Mouse (Mus musculus): ENCODE measurements around the gene Suds3.

Suds3 gene

DNA sequence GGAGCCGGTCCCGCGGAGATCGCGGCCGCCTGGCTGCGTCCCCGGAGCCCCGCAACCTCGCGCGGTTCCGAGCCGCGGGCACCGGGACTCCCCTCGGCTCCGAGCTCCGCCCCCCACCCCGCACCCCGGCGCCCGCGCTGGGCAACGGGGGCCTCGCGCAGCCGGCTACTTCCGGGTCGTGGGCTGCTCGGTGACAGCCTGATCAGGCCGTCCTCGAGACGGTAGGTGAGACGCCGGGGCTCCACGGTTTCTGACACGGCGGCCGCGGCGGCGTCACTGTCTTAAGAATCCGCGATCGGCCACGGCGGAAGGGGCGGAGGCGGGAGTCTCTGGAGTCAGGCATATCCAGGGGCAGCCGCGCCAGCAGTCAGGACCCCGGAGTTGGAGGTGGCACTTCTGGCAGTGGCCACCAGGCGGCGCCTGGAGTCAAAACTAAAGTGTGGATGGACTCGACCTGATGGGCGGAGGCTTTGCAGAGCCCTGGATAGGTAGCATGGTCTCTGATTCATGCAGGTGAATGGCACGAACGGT lies at the start of gene Suds3:
TSS of gene Suds3 (minus strand) at position 278 of the 531 bp plus-strand sequence.
- no peak; the same call in 1 of the 2 replicates for TF ChIP-seq GATA4 (IDR thresholded peaks at IDR 0.05; ENCODE audit: insufficient replicate concordance, low read length)

DNA sequence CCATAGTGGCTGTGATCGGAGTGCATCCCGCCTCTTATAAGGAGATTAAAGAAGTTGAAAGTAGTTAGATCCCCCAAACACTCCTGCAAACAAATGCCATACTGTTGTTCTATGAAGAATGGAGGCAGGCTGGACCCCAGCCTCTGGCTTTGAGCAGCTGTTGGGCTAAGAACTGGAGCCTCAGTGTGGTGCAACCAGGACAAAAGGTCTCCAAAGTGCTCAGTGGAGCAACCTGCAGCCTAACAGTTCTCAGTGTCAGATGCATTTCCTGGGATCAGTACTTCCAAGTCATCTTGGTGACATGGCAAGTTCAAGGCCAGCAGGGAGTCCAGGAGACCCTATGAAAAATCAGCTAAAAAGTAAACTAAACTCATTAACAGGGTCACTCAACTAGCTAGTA lies 49.0 kb upstream of the Suds3 start:
- TF ChIP-seq GATA4 (IDR thresholded peaks at IDR 0.05; ENCODE audit: insufficient replicate concordance, low read length) = no peak

DNA sequence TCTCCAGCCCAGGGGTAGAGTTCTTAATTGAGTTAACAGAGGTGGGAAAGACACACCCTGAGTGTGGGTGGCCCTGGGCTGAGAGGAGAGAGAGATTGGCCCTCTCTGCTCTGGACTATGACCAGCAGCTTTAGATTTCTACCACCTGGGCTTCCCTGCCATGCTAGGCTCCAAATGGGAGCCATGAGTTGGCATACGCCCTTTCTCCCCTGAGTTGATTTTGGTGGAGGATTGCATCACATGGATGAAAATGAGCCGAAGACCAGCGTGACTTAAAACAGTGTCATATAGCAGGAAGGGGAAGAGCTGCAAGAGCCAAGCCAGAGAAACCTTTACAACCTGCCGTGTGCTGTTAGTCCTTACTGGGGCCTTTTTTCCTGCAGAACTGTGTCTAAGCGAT lies 48.6 kb upstream of the Suds3 start:
- no peak for TF ChIP-seq GATA4 (IDR thresholded peaks at IDR 0.05; ENCODE audit: insufficient replicate concordance, low read length)

DNA sequence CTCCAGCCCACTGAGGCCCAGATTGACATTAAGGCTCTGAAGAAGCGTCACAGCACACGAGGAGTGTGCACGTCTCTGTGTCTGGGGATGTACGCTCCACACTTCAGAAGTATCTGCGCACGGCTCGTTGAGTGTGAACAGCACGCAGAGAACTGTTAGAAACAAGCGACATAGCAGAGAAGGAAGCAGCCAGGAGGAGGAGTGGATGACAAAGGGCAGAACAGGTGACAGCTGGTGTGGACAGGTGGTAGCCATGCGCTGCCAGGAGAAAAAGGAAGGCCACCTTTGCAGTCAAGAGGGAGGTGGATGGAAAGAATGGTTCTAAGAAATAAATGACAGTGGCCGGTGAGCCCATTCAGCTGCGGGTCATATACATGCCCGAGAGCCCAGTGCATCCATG lies 47.9 kb upstream of the Suds3 start:
- TF ChIP-seq GATA4 (IDR thresholded peaks at IDR 0.05; ENCODE audit: insufficient replicate concordance, low read length) = no peak

GRCm38 (mm10) chr5:117160499-117160898 lies 44.6 kb upstream of the Suds3 start:
- TF ChIP-seq GATA4 (IDR thresholded peaks at IDR 0.05; ENCODE audit: insufficient replicate concordance, low read length) = no peak

- TF ChIP-seq GATA4 (IDR thresholded peaks at IDR 0.05; ENCODE audit: insufficient replicate concordance, low read length) = no peak
Observed at GRCm38 (mm10) chr5:117159805-117160291, 43.9 kb upstream of the Suds3 start.

- no peak for TF ChIP-seq GATA4 (IDR thresholded peaks at IDR 0.05; ENCODE audit: insufficient replicate concordance, low read length)
Observed at GRCm38 (mm10) chr5:117159326-117159725, 43.4 kb upstream of the Suds3 start.

DNA sequence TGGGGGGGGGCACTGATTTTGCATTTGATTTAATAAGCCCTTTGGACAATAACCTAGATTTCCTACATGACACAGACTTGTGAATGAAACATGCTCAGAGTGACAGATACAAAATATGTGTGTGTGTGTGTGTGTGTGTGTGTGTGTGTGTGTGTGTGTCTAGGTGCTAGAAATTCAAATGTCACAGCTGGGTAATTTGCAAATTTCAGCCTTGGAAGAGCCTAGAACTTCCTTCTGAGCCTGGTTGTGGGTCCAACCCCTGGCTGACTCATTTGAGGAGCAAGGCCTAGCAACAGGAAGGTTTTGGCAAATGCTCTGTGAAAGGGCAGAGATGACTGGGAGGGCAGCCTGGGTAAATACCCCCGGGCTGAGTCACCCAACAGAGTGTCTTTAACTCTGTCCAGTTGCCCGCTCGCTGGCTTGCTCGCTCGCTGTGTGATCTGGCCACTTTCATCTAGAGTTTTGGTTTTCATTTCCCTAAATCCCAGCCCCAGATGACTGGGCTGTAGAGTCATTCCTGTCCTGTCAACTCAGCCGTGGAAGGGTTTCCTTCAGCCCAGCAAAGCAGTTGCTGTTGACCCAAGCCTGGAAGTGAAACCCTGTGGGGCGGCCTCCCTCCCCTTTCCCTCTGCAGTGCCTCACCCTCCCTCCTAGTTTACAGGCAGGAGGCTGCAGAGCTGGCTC lies 42.6 kb upstream of the Suds3 start:
- no peak for TF ChIP-seq GATA4 (IDR thresholded peaks at IDR 0.05; ENCODE audit: insufficient replicate concordance, low read length)

DNA sequence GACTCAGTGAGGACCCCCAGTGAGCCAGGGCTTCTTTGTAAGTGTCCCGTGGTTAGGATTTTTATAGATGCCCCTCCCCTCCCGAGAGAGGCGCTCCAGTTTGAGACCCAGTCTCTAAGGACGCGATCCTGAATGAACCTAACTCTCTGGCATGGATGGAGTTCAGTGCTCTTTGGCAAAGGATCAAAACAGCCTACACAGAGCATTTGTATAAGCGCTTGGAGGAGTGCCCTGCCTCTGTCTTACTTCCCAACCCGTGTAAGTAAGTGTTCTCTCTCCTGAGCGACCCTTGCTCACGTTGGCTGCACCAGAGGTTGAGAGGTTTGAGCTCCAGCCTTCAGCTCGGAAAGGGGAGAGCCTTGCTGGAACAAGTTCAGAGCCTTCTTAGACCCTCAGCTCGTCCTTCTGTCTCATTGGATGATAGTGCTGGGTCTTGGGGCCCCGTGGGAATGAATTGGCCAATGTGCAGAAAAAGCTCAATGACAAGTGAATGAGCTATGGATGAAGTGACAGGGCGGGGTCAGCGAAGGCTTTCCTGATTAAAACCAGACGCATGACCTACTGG lies 37.7 kb upstream of the Suds3 start:
- no peak for TF ChIP-seq GATA4 (IDR thresholded peaks at IDR 0.05; ENCODE audit: insufficient replicate concordance, low read length)

DNA sequence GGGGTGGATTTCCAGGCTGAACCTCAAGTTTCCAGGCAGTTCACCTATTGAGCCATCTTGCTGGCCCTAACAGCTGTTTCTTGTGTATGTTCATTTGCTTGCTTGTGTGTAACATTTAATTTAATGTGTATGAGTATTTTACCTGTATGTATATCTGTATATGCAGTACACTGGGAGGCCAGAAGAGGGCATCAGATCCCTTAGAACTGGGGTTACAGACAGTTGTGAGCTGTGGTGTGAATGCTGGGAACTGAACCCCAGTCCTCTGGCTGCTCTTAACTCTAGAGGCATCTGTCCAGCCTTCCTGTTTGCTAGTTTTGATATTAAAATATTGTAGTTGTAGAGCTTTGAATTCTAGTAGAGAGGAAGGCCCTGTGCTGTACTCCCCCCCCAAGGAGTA lies 37.0 kb upstream of the Suds3 start:
- TF ChIP-seq GATA4 (IDR thresholded peaks at IDR 0.05; ENCODE audit: insufficient replicate concordance, low read length) = no peak

GRCm38 (mm10) chr5:117150068-117150467 lies 34.2 kb upstream of the Suds3 start:
- no peak for TF ChIP-seq GATA4 (IDR thresholded peaks at IDR 0.05; ENCODE audit: insufficient replicate concordance, low read length)

DNA sequence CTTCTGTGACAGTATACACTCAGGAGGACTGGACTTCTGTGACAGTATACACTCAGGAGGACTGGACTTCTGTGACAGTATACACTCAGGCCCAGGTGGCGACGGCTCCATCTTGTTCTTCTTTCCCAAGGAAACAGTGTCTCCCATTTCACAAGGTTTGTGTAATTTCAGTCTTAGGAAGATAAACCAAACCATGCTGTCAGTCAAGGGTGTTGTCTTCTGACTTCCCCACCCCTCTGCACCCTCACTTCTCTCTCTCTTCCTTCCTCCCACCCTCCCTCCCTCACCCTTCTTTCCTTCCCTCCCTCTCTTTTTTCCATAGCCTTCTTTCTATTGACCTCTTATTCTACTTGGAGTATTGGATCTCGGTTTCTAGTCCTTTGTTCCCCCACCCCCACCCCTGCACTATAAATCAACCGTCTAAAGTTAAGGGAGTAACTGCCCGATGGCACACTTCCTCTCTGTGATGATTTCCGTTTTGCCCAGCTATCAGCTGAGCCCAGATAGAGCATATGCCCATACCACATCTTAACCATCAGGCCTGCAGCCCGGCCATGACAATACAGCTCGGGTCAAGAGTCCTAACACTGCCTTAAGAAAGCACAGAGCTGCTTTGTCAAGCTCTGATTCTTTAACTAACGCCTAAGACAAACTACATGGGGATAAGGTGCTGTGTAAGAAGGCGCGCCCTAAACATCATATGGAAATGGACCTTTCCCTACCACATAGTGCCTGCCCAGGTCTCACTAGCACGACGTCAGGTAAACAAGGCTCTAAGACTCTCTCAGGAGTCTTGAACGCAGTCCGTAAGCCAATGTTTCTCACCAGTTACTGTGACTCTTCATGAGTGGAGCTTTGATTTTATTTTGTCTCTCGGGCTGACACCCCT lies 33.4 kb upstream of the Suds3 start:
- TF ChIP-seq GATA4 (IDR thresholded peaks at IDR 0.05; ENCODE audit: insufficient replicate concordance, low read length) = no peak

- no peak for TF ChIP-seq GATA4 (IDR thresholded peaks at IDR 0.05; ENCODE audit: insufficient replicate concordance, low read length)
Observed at GRCm38 (mm10) chr5:117147187-117148095, 31.5 kb upstream of the Suds3 start.

- no peak for TF ChIP-seq GATA4 (IDR thresholded peaks at IDR 0.05; ENCODE audit: insufficient replicate concordance, low read length)
Observed at GRCm38 (mm10) chr5:117146165-117146564, 30.3 kb upstream of the Suds3 start.
